Mouse (Mus musculus): ENCODE measurements around the gene Scly. TPM values are rescaled to one million over a fixed set of nuclear protein-coding genes. Genes with fewer than 3 reads are reported as not detected.

Gene Scly
- polyA plus RNA-seq, 1 experiment from 2014 or later: 9.0 TPM

DNA sequence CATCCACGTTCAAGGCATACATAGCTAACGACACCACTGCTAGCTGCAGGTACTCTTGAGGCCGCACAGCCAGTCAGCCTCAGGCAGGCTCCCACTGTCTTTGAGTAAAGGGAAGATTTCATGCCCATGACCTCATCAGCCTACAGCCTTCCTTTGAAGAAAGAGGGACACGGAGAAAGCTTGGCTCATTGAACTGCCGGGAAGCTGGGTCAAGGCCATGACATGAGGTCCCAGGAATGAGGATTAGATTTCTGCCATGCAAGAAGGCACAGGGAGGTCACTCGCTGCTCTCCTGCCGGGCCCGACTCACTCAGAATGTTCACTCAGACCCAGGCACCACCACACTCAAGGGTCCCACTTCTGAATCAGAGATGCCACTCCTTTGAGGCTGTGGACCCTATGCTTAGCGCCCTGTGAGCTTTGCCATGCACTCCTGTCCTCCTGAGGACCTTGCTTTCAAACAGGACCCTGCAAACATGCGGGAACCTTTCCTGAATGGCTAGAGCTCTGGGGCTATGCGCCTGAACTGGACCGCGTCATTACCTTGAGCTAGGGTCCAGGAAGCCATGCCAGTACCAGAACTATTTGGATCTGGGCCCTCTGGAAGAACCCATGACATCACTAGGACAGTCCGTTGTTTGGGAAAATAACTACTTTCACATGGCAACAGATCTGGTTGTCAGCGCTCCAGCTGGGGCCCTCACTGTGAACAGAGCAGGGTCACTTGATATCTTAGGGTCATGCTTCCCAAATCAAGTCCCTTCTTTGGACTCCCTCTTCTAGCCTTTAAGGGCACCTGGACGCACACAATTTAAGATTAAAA lies 66.9 kb downstream of the Scly start:
- no peaks in the 10 kb centered on the region for H3K9me3 ChIP-seq (ENCODE audit: control insufficient read depth, low read length)

DNA sequence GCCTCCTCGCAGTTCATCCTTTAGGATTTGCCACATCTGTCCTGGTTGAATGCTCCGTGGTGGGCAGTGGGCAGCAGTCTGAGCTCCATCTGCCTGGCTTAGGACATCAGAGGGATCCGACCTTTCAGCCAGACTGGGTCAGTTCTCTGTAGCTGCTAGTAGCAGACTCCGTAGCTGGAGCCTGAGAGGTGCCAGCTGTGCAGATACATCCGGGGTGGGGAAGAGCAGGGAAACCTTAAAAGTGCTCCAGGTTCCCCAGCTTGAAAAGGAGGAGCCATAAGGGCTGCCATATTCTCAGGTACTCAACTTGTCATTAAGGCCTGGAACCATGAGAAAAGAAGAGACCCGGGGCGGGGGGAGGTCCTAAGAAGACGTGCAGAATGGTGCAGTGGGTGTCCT lies 67.7 kb downstream of the Scly start:
- ATAC-seq (ENCODE audit: low FRiP score, low TSS enrichment): no peak
- WGBS: 29% methylated on average over 8 of the region's 8 CpGs
- Histone ChIP-seq H3K4me2 (ENCODE audit: low read length) (peak overlapping the region; percentile 64), H3K27ac (replicated peaks; ENCODE audit: low read depth, low read length) (no peak overlapping the region), H3K9ac (replicated peaks; ENCODE audit: low read length) (no peak overlapping the region; the same call in 1 of the 2 replicates), H3K9me3 (ENCODE audit: control insufficient read depth, low read length) (no peaks in the 10 kb centered on the region), H3K36me3 (ENCODE audit: control insufficient read depth, insufficient read depth, low read length) (peaks cover 10% of the 10 kb centered on the region), H3K27me3 (ENCODE audit: control insufficient read depth, insufficient read depth, low read length) (peaks cover 11% of the 10 kb centered on the region; the same call in 1 of the 2 replicates), H3K4me3 (replicated peaks; ENCODE audit: low read depth, low read length) (peak overlapping the region; percentile 39; the same call in 1 of the 2 replicates), H3K4me1 (ENCODE audit: control insufficient read depth, insufficient read depth, low read length) (peaks cover 4% of the 10 kb centered on the region; the same call in 1 of the 2 replicates)
- no peak for DNase-seq

More for the DNA sequence above, 66.9 kb downstream of the Scly start:
- DNase-seq (no peak), ATAC-seq (ENCODE audit: low FRiP score, low TSS enrichment) (no peak)
- Histone ChIP-seq H3K4me2 (ENCODE audit: low read length) (no peak overlapping the region), H3K27ac (replicated peaks; ENCODE audit: low read depth, low read length) (no peak overlapping the region), H3K4me3 (replicated peaks; ENCODE audit: low read depth, low read length) (no peak overlapping the region), H3K36me3 (ENCODE audit: control insufficient read depth, insufficient read depth, low read length) (peaks cover 3% of the 10 kb centered on the region), H3K4me1 (ENCODE audit: control insufficient read depth, insufficient read depth, low read length) (peaks cover 4% of the 10 kb centered on the region; the same call in 1 of the 2 replicates), H3K9ac (replicated peaks; ENCODE audit: low read length) (no peak overlapping the region), H3K27me3 (ENCODE audit: control insufficient read depth, insufficient read depth, low read length) (peaks cover 11% of the 10 kb centered on the region; the same call in 1 of the 2 replicates)
- 94% methylated on average over 16 of the region's 16 CpGs for WGBS

DNA sequence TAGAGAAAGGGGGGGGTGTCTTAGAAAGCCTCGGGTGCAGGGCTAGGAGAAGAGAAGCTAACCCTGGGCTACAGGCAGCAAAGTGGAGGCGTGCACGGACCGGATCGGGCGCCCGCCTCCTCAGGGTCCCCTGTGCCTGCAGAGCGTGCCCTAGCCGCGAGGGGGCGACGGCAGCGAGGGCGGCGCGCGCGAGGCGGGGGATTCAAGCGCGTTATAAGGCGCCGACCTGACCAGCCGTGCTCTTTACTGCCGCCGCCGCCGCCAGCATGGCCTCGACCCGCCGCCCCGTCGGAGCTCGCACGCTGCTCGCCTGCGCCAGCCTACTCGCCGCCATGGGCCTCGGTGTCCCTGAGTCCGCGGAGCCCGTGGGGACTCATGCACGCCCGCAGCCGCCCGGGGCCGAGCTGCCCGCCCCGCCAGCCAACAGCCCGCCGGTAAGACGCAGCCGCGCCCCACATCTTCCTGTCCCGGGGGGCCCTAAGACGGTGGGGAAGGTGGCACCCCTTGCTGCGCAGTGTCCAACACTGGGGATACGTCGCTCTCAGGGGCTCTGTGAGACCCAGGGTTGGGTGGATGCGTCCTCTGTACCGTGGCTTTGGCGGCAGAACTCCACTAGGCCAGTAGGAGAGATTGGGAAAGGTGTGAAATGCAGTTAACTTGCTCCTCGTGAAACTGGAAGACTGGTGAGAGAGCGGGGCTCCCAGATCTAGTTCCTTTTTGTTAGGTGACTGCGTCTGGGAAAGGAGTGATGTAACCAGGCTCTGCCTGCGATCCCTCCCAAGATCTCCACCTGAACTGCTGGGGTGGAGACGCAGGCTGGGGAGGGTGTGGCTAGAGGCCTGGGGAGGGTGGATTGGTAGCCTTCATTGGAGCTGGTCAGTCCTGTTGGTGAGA lies 68.3 kb downstream of the Scly start, which contains the start of gene Erfe:
Erfe (plus strand) TSS at position 216 of the 894 bp plus-strand sequence.
- DNase-seq: peak; percentile 70
- WGBS: 1% methylated on average over 68 of the region's 68 CpGs

DNA sequence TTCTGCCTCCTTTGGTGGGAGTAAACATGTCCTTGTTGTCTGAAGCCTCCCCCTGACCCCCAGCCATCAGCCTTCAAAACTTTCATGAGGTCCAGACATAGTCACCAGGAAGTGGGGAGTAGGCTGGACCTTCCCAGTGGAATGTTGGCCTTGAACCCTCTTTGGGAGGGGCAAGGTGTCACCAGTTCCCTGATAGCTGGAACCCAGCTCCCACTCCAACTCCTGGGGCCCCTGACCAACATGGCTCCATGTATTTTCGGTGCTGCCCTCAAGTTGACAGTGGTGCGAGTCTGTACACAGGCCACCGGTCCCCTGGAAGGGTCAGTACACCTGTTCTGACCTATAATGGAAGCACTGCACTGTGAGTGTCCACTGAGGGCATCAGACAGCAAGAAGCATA lies 69.2 kb downstream of the Scly start:
- Histone ChIP-seq H3K27ac (replicated peaks; ENCODE audit: low read depth, low read length) (no peak overlapping the region), H3K36me3 (ENCODE audit: control insufficient read depth, insufficient read depth, low read length) (peaks cover 24% of the 10 kb centered on the region), H3K4me1 (ENCODE audit: control insufficient read depth, insufficient read depth, low read length) (peaks cover 4% of the 10 kb centered on the region; the same call in 1 of the 2 replicates), H3K4me2 (ENCODE audit: low read length) (no peak overlapping the region), H3K9ac (replicated peaks; ENCODE audit: low read length) (no peak overlapping the region), H3K9me3 (ENCODE audit: control insufficient read depth, low read length) (no peaks in the 10 kb centered on the region), H3K4me3 (replicated peaks; ENCODE audit: low read depth, low read length) (no peak overlapping the region), H3K27me3 (ENCODE audit: control insufficient read depth, insufficient read depth, low read length) (peaks cover 11% of the 10 kb centered on the region; the same call in 1 of the 2 replicates)
- ATAC-seq (ENCODE audit: low FRiP score, low TSS enrichment) (no peak), DNase-seq (no peak)
- 98% methylated on average over 3 of the region's 3 CpGs for WGBS

More for the DNA sequence above, 68.3 kb downstream of the Scly start, which contains the start of gene Erfe:
- H3K36me3 ChIP-seq (ENCODE audit: control insufficient read depth, insufficient read depth, low read length): peaks cover 16% of the 10 kb centered on the region
- H3K27me3 ChIP-seq (ENCODE audit: control insufficient read depth, insufficient read depth, low read length): peaks cover 11% of the 10 kb centered on the region; the same call in 1 of the 2 replicates
- peak; percentile 41; the same call in 1 of the 2 replicates for ATAC-seq (ENCODE audit: low FRiP score, low TSS enrichment)
- H3K9me3 ChIP-seq (ENCODE audit: control insufficient read depth, low read length): no peaks in the 10 kb centered on the region
- H3K4me2 ChIP-seq (ENCODE audit: low read length): peak within 1 kb of the TSS; percentile 64
- peak within 1 kb of the TSS; percentile 39 for H3K4me3 ChIP-seq (replicated peaks; ENCODE audit: low read depth, low read length)
- H3K27ac ChIP-seq (replicated peaks; ENCODE audit: low read depth, low read length): no peak within 1 kb of the TSS
- no peak within 1 kb of the TSS; the same call in 1 of the 2 replicates for H3K9ac ChIP-seq (replicated peaks; ENCODE audit: low read length)
- peaks cover 4% of the 10 kb centered on the region; the same call in 1 of the 2 replicates for H3K4me1 ChIP-seq (ENCODE audit: control insufficient read depth, insufficient read depth, low read length)

DNA sequence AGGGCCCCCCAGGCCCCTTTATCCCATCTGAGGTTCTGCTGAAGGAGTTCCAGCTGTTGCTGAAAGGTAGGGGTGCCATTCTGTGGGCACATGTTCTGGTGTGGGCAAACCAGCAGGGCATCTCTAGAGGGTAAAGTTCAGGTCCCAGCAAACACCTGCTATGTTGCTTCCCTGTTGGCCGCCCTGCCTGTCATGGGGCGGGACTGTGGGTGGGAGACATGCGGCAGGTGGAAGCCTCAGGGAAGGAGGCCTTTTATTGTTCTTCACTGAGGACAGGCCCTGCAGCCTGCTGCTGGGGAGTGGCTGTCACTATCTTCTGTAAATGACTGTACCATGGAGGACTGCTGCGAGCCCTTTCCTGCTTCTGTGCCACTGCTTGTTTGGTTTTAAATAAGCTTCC lies 71.3 kb downstream of the Scly start:
- Histone ChIP-seq H3K9ac (replicated peaks; ENCODE audit: low read length) (no peak overlapping the region), H3K36me3 (ENCODE audit: control insufficient read depth, insufficient read depth, low read length) (peaks cover 45% of the 10 kb centered on the region), H3K4me2 (ENCODE audit: low read length) (no peak overlapping the region), H3K27me3 (ENCODE audit: control insufficient read depth, insufficient read depth, low read length) (peaks cover 11% of the 10 kb centered on the region; the same call in 1 of the 2 replicates), H3K4me3 (replicated peaks; ENCODE audit: low read depth, low read length) (no peak overlapping the region), H3K9me3 (ENCODE audit: control insufficient read depth, low read length) (no peaks in the 10 kb centered on the region), H3K27ac (replicated peaks; ENCODE audit: low read depth, low read length) (no peak overlapping the region), H3K4me1 (ENCODE audit: control insufficient read depth, insufficient read depth, low read length) (peaks cover 4% of the 10 kb centered on the region; the same call in 1 of the 2 replicates)
- WGBS: 70% methylated on average over 4 of the region's 4 CpGs
- ATAC-seq (ENCODE audit: low FRiP score, low TSS enrichment): no peak
- DNase-seq: no peak

DNA sequence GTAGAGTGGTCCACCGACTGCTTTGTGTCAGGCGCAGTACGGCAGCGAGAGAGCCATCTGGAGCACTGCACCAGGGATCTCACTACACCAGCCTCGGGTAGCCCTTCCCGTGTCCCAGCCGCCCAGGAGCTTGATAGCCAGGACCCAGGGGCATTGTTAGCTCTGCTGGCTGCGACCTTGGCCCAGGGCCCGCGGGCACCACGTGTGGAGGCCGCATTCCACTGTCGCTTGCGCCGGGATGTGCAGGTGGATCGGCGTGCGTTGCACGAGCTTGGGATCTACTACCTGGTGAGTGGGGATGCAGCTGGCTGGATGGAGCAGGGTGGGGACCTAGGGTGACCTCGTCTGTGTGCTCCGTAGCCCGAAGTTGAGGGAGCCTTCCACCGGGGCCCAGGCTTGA lies 71.9 kb downstream of the Scly start:
- no peaks in the 10 kb centered on the region for H3K9me3 ChIP-seq (ENCODE audit: control insufficient read depth, low read length)
- H3K4me2 ChIP-seq (ENCODE audit: low read length): no peak overlapping the region
- H3K36me3 ChIP-seq (ENCODE audit: control insufficient read depth, insufficient read depth, low read length): peaks cover 52% of the 10 kb centered on the region
- DNase-seq (no peak), ATAC-seq (ENCODE audit: low FRiP score, low TSS enrichment) (no peak)
- WGBS: 91% methylated on average over 23 of the region's 23 CpGs
- no peak overlapping the region for H3K27ac ChIP-seq (replicated peaks; ENCODE audit: low read depth, low read length)
- H3K27me3 ChIP-seq (ENCODE audit: control insufficient read depth, insufficient read depth, low read length): peaks cover 11% of the 10 kb centered on the region; the same call in 1 of the 2 replicates
- no peak overlapping the region for H3K4me3 ChIP-seq (replicated peaks; ENCODE audit: low read depth, low read length)
- no peak overlapping the region for H3K9ac ChIP-seq (replicated peaks; ENCODE audit: low read length)
- H3K4me1 ChIP-seq (ENCODE audit: control insufficient read depth, insufficient read depth, low read length): peaks cover 4% of the 10 kb centered on the region; the same call in 1 of the 2 replicates

Other genes with a start within 250 kb of the Scly start
- 0.57 TPM in 1 of 2 replicates, not detected in the other for gene Rbm44, start 153.2 kb upstream of the Scly start, polyA plus RNA-seq (2014; fragmentation: Nextera tagmentation; extraction: Ambion mirVana)
- gene Ramp1, start 118.5 kb upstream of the Scly start, polyA plus RNA-seq (2014; fragmentation: Nextera tagmentation; extraction: Ambion mirVana): 2.6 and 7.4 TPM in 2 replicates
- gene Ube2f, start 48.0 kb upstream of the Scly start, polyA plus RNA-seq (2014; fragmentation: Nextera tagmentation; extraction: Ambion mirVana): 67.5 and 75.2 TPM in 2 replicates
- 0.11 and 0.22 TPM in 2 replicates for gene Espnl, start 23.7 kb downstream of the Scly start, polyA plus RNA-seq (2014; fragmentation: Nextera tagmentation; extraction: Ambion mirVana)
- gene Klhl30, start 52.7 kb downstream of the Scly start, polyA plus RNA-seq (2014; fragmentation: Nextera tagmentation; extraction: Ambion mirVana): not detected in 2 replicates
- 0.17 and 0.42 TPM in 2 replicates for gene Erfe, start 68.1 kb downstream of the Scly start, polyA plus RNA-seq (2014; fragmentation: Nextera tagmentation; extraction: Ambion mirVana)
- 132 and 141 TPM in 2 replicates for gene Ilkap, start 100.5 kb downstream of the Scly start, polyA plus RNA-seq (2014; fragmentation: Nextera tagmentation; extraction: Ambion mirVana)
- 187 and 214 TPM in 2 replicates for gene Hes6, start 115.7 kb downstream of the Scly start, polyA plus RNA-seq (2014; fragmentation: Nextera tagmentation; extraction: Ambion mirVana)
- gene Per2, start 161.0 kb downstream of the Scly start, polyA plus RNA-seq (2014; fragmentation: Nextera tagmentation; extraction: Ambion mirVana): 3.0 and 6.8 TPM in 2 replicates
- gene Traf3ip1, start 196.3 kb downstream of the Scly start, polyA plus RNA-seq (2014; fragmentation: Nextera tagmentation; extraction: Ambion mirVana): 8.6 and 9.2 TPM in 2 replicates
- gene Asb1, start 242.2 kb downstream of the Scly start, polyA plus RNA-seq (2014; fragmentation: Nextera tagmentation; extraction: Ambion mirVana): 10.6 and 14.9 TPM in 2 replicates

Data from midbrain, embryonic 14.5 days (tissue).